Mouse (Mus musculus) ES-E14 (cell line): ENCODE results near the gene Pcdh7. TPM values are rescaled to one million over a fixed set of nuclear protein-coding genes. Genes with fewer than 3 reads are reported as not detected.
"Not testable (repeated sequence)": the region's sequence is repeated elsewhere in the genome, so short reads cannot be mapped to it uniquely, and the experiment has no call there.

Source experiments
- DNase-seq: peaks from one replicate; pipeline ENCODE4 v3.0.0-alpha.2; 2013; ENCODE audit warnings: low read depth, low spot score
- H3K27ac ChIP-seq: 2 replicates; pipeline ENCODE4 v1.5.1; 2012; ENCODE audit warnings: low read depth, mild to moderate bottlenecking, low read length, moderate library complexity, mixed read lengths; ENCODE audit not compliant: poor library complexity, insufficient read depth, severe bottlenecking
- H3K36me3 ChIP-seq: 2 replicates; pipeline ENCODE4 v1.6.1; 2012; ENCODE audit warnings: mild to moderate bottlenecking, low read length, moderate library complexity, mixed read lengths; ENCODE audit not compliant: control insufficient read depth, poor library complexity, insufficient read depth, severe bottlenecking
- H3K4me1 ChIP-seq, 2 experiments: fragments of 150-350 bp in 1 of 2; sonication (generic) in 1 of 2; 2 replicates each; pipeline ENCODE4 v1.6.1; 2012; ENCODE audit warnings: low read length in 2 of 2, mild to moderate bottlenecking in 1 of 2, mixed read lengths in 1 of 2; ENCODE audit not compliant: control insufficient read depth in 2 of 2, insufficient read depth in 2 of 2, poor library complexity in 1 of 2
- H3K4me3 ChIP-seq, 2 experiments: fragments of 150-350 bp in 1 of 2; sonication (generic) in 1 of 2; 2 replicates each; pipeline ENCODE4 v1.5.1; 2012; ENCODE audit warnings: low read length in 2 of 2, low read depth in 1 of 2, mild to moderate bottlenecking in 1 of 2, mixed read lengths in 1 of 2; ENCODE audit not compliant: insufficient read depth in 1 of 2, poor library complexity in 1 of 2, severe bottlenecking in 1 of 2
- H3K9ac ChIP-seq: 2 replicates; pipeline ENCODE4 v1.6.1; 2012; ENCODE audit warnings: low read depth, mild to moderate bottlenecking, low read length, mixed read lengths; ENCODE audit not compliant: poor library complexity, insufficient read depth, severe bottlenecking
- H3K9me3 ChIP-seq: fragments of 150-350 bp; sonication (generic); 2 replicates; pipeline ENCODE4 v1.6.1; 2012; ENCODE audit warnings: low read depth, mild to moderate bottlenecking, low read length; ENCODE audit not compliant: control insufficient read depth, insufficient read depth
- CHD2 ChIP-seq: IDR thresholded peaks from 2 replicates; pipeline ENCODE4 v1.6.1; 2014; ENCODE audit warnings: mild to moderate bottlenecking, low read depth, low read length, inconsistent platforms
- MAFK ChIP-seq: IDR thresholded peaks from 2 replicates; pipeline ENCODE4 v1.6.1; 2014; ENCODE audit warnings: mild to moderate bottlenecking, low read depth, low read length, inconsistent platforms; ENCODE audit not compliant: insufficient read depth
- ZC3H11A ChIP-seq: IDR thresholded peaks from 2 replicates; pipeline ENCODE4 v1.6.1; 2012; ENCODE audit warnings: low read depth, mild to moderate bottlenecking, inconsistent platforms, low read length, borderline replicate concordance
- ZNF384 ChIP-seq: IDR thresholded peaks from 2 replicates; pipeline ENCODE4 v1.6.1; 2012; ENCODE audit warnings: low read depth, low read length, inconsistent platforms
- in situ Hi-C, 2 experiments: fragments of 600-800 bp; cut with MboI; formaldehyde crosslinking; loops; one replicate each; pipeline ENCODE4 v1.15.1; 2025; ENCODE audit warnings: low sequenced_read_pairs in 2 of 2, inconsistent platforms in 1 of 2; ENCODE audit not compliant: unreplicated experiment in 2 of 2
- total RNA-seq: library from RNA; depleted of rRNA; stranded (reverse); fragments of 300-350 nt; gene quantifications from 2 replicates; pipeline ENCODE4 v1.2.3, GENCODE M21; 2012

Pcdh7 gene
- total RNA-seq, 1 experiment = 11.9 TPM

- in situ Hi-C loops = no loop called here
- no peak for DNase-seq
- Histone ChIP-seq H3K4me1 (no peaks in the 10 kb centered on the region), H3K9ac (no peak overlapping the region), H3K36me3 (no peaks in the 10 kb centered on the region), H3K4me3 (no peak overlapping the region), H3K9me3 (no peaks in the 10 kb centered on the region), H3K27ac (no peak overlapping the region)
- TF ChIP-seq MAFK = 0 out of 2 replicates have a peak, but pooled peaks have one; percentile 10
- no peak for TF ChIP-seq ZNF384
Measured at GRCm38 (mm10) chr5:58172218-58172617, 454.5 kb downstream of the Pcdh7 start.

GRCm38 (mm10) chr5:58174335-58174734 lies 456.6 kb downstream of the Pcdh7 start:
- H3K9ac ChIP-seq, H3K9me3 ChIP-seq, H3K27ac ChIP-seq, H3K4me1 ChIP-seq, in situ Hi-C loops, H3K4me3 ChIP-seq, H3K36me3 ChIP-seq: not testable (repeated sequence)
- DNase-seq = peak; percentile 1

GRCm38 (mm10) chr5:58175532-58175931 lies 457.8 kb downstream of the Pcdh7 start:
- Histone ChIP-seq H3K36me3 (no peaks in the 10 kb centered on the region), H3K27ac (no peak overlapping the region), H3K4me1 (no peaks in the 10 kb centered on the region), H3K9me3 (no peaks in the 10 kb centered on the region), H3K4me3 (no peak overlapping the region), H3K9ac (no peak overlapping the region)
- DNase-seq = no peak
- TF ChIP-seq CHD2 (no peak), MAFK (no peak), ZNF384 (no peak), ZC3H11A (no peak)
- in situ Hi-C loops = no loop called here
